Mouse (Mus musculus) kidney, postnatal 25 days (tissue): ENCODE results near the gene Rnf182.

Experiments
- DNase-seq, 2 experiments: peaks; one replicate each; pipeline ENCODE4 v3.0.0; 2021; ENCODE audit warnings: mixed read lengths in 2 of 2

Rnf182 gene

DNA sequence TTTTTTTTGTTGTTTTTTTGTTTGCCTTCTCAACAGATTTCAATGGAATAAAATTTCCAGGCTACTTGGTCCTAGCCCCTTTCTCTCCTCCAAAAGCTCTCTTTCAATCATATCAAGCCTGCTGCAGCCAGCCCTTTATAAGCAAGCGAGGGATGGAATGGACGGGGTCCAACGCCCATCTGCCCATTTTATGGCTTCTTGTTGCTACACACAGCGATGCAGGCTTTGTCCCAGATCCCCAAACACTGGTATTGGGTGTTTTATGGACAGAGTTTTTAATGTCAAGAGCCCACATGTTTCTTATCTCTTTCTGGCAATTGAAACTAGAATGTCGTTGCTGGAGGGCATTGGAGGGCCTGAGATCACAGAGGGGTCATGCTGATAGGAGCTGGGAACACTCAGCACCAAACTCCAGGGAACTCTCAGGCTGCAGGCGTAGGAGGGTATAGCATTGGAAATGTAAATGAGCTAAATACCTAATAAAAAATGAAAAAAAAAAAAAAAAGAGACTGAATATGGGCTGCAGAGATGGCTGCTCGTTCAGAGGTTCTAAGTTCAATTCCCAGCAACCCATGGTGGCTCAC, 89.1 kb downstream of the Rnf182 start:
- DNase-seq, result peak; percentile 13 to 45

DNA sequence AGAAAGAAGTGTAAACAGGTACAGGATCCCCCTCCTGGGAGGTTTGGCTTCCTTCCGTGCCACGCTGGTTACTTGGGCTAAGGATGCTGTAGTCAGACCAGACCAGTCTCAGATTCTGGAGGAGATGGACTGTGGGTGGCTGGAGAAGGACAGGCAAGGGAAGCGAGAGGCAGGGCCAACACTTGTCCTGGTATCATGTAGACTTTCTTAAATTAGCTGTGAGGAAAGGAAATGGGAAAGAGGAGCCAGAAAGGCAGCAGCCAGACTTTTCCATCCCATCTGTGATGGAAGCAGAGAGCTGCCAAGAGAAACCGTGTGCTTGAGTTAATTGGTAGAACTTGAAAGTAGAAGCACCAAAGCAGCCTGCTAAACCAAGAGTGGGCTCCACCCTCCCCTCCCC, 90.9 kb downstream of the Rnf182 start:
- no peak for DNase-seq

DNA sequence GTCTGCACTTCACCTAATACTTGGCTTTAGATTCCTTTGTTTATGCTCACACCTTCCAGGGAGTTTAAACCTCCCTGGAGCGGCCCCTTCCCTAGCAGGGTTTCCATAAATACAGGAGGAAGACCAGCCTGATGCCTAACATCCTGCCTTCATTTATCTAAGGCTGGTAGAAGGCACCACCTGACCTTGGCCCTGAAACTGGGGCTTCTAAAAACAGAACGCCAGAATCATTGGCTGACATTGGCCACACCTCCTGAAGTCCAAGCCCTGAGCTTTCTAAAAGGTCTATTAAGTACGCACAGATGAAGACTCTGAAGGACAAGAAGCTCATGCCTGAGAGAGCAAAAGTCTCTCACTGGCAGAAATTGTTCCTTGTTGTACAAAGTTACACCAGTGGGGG, 94.0 kb downstream of the Rnf182 start:
- no peak for DNase-seq

DNA sequence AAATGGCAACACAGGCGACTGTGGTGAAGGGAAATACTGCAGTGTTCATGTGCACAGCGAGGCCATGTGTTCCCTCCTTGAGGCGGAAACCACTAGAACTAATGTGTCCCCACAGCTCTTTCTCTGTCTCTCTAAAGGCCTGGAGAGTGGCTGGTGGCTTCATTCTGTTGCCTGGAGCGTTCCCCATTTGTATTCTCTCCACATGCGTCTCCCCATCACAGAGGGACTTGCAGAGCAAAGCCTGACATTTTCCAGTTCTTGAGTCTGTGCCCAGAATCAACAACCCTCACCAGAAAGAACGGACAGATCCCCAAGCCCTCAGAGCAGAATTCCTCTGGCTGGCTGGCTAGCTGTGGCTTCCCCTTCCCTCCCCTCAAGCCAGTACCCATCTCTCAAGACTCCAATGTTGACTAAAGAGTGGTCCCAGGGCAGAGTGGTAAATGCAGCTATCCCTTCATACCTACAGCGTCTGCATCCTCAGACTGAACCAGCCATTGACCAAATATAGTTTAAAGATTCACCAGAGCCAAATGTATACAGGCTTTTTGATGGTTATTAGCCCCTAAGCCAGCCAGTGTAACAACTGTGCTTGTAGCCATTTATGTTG, 96.3 kb downstream of the Rnf182 start:
- no peak for DNase-seq

DNA sequence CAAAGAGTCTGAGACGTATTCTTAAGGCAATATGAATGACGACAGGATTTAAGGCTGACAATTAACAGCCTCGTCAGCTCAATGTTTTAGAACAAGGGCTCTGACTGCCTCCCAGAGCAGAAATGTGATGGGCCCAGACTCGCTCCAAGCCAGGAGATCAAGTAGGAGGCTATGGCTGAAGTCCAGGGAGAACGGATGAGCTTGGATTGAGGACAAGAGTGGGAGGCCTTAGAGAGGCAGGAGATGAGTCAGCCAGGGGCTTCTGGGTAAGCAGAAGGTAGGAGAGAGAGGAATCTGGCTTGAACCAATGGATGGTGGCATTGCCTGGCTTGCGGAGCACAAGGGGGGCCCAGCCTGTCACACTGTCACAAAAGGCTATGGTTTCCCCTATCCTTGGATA, 99.2 kb downstream of the Rnf182 start:
- no peak for DNase-seq

DNA sequence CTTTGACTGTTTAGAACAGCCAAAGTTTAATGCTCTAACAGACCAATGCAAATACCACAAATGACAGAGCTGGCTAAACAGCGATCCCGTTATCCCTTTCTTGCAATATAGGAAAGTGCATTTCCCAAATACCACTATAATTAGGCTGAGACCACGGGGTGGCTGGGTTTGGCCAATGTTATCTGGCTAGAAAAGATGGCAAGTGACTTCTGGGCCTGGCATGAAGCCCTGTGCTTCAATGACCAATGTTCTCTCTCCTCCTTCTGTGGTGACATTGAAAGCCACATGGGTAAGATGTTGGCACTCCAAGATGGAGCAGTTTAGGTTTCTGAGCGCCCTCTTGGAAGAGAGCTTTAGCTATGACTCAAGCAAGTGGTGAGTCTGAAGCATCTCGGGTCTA, 100.0 kb downstream of the Rnf182 start:
- no peak for DNase-seq

DNA sequence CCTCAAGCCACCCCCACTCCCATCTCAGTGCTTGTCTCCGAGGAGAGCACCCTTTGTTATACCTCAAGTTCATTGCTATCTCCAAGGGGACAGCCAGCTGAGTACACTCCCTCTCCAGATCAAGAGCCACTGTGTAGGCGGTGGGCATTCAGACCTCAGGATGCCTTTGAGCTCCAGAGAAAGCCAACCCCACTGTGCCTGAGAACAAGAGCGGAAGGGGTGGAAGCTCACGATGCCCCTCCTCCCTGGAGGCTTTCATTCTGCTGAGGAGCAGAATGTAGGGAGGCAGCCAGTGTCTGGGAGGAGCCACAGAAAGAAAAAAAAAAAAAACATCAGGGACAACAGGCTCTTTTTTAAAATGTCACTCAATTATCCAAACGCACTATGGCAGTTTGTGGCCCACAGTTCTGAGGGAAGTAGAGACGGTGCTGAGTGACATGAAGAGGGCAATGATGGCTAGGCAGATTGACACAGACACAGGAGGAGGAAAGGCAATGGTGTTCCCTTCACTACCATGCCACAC, 101.1 kb downstream of the Rnf182 start:
- no peak for DNase-seq

DNA sequence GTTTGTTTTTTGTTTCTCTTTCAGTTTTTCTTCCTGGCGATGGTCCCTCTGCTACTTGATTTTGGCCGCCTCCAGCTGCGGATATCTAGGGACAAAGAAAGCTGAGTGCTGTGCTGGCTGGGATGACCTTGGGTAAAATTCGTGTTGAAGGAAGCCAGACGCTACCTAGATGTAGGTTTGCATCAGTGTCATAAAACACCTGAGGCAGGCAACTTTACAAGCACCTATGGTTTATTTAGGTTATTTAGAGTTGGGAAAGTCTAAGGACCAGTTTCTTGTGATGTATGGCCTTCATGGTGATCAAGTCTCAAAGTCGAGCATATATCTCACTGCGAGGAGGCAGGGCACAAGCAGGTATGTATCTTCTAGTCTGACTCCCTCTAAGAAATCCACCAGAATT, 102.7 kb downstream of the Rnf182 start:
- no peak for DNase-seq

DNA sequence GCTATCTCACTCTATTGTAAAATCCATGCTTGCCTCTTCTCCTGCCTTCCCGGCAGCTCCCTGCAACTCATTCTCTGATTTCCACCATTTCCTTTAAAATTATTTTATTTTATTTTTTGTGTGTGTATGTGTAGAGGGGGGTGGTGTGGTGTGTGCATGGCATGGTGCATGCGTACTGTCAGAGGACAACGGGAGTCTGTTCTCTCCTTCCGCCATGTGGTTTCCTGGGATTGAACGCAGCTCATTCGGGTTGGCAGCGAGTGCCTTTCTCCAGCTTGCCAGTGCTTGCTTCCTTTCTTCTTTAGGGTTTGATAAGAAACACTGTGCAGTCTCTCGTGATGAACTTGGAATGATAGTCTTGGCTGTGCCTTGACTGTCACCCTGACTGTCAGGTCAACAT, 105.0 kb downstream of the Rnf182 start:
- no peak for DNase-seq
